Mouse (Mus musculus): Measurements from ENCODE around the gene Crhr2. TPM values are rescaled to one million over a fixed set of nuclear protein-coding genes. Genes with fewer than 3 reads are reported as not detected.

The Crhr2 gene
- polyA plus RNA-seq, 1 experiment: 2.1 TPM

- peak; percentile 7 for DNase-seq (ENCODE audit: low read depth)
- TF ChIP-seq CTCF (IDR thresholded peaks at IDR 0.05; ENCODE audit: borderline replicate concordance, extremely low read depth, insufficient read depth, insufficient read length): no peak
- no peak for TF ChIP-seq POLR2A (IDR thresholded peaks at IDR 0.05; ENCODE audit: borderline replicate concordance, extremely low read depth, insufficient read depth, insufficient read length, poor library complexity, severe bottlenecking)
Observed at GRCm38 (mm10) chr6:55076561-55077255, 56.1 kb downstream of the Crhr2 start.

DNA sequence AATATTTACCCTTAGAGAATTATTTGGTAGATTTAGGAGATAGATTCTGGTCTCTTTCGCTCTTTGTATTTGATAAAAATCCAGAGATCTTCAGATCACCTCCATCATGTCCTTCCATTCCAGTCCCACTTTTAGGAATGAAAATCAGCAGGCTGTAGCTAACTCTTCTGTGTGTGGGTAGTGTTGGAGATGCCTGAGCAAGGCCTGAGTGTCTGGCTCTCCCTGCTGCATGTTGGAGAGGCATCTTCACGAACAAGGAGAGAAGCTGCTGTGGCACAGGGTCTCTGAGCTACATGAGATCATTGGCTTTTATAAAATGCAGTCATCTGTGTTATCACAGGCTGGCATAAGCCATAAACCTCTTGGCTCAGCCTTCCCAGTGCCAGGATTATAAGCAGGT lies 66.9 kb downstream of the Crhr2 start:
- no peak for DNase-seq (ENCODE audit: low read depth)
- no peak for TF ChIP-seq CTCF (IDR thresholded peaks at IDR 0.05; ENCODE audit: borderline replicate concordance, extremely low read depth, insufficient read depth, insufficient read length)
- TF ChIP-seq POLR2A (IDR thresholded peaks at IDR 0.05; ENCODE audit: borderline replicate concordance, extremely low read depth, insufficient read depth, insufficient read length, poor library complexity, severe bottlenecking): no peak

DNA sequence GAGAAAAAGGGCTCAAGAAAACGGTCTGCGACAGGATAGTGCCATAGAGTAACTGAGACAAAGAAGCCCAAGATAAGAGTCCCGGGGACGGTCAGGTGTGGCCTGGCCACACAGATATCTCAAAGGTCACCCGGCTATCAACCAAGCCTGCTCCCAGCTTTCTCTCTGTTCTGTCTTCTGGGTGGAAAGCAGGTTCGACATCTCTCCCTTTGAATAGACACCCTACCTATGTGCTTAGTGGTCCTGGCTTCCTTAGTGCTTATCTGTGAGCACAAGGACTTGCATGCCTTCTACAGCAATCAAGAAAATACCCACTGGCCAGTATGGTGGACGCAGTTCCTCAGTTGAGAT lies 68.4 kb downstream of the Crhr2 start:
- TF ChIP-seq POLR2A (IDR thresholded peaks at IDR 0.05; ENCODE audit: borderline replicate concordance, extremely low read depth, insufficient read depth, insufficient read length, poor library complexity, severe bottlenecking): no peak
- TF ChIP-seq CTCF (IDR thresholded peaks at IDR 0.05; ENCODE audit: borderline replicate concordance, extremely low read depth, insufficient read depth, insufficient read length): no peak

GRCm38 (mm10) chr6:55063793-55064476 lies 68.9 kb downstream of the Crhr2 start:
- TF ChIP-seq CTCF (IDR thresholded peaks at IDR 0.05; ENCODE audit: borderline replicate concordance, extremely low read depth, insufficient read depth, insufficient read length) (no peak), POLR2A (IDR thresholded peaks at IDR 0.05; ENCODE audit: borderline replicate concordance, extremely low read depth, insufficient read depth, insufficient read length, poor library complexity, severe bottlenecking) (no peak)

More for the DNA sequence above, 68.4 kb downstream of the Crhr2 start:
- no peak for DNase-seq (ENCODE audit: low read depth)

DNA sequence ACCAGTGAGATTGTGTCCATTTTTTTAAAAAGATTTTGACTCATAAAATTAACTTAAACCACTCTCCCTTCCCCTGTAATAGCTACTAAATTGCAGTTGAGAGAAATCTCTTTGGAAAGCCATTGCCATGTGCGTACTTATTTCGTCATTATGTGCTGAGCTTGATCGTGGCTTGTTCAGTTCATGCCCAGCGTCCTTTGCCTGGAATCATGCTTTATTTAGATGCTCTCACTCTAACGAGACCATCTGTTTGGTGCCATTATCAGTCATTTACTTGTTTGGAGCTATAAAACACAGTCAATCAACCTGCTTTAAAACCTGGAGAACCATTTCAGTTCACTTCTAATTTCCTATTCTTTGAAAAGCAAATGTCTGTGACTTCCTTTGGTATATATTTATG lies 70.6 kb downstream of the Crhr2 start:
- DNase-seq (ENCODE audit: low read depth): peak; percentile 66
- TF ChIP-seq CTCF (IDR thresholded peaks at IDR 0.05; ENCODE audit: borderline replicate concordance, extremely low read depth, insufficient read depth, insufficient read length): no peak
- no peak for TF ChIP-seq POLR2A (IDR thresholded peaks at IDR 0.05; ENCODE audit: borderline replicate concordance, extremely low read depth, insufficient read depth, insufficient read length, poor library complexity, severe bottlenecking)

More at GRCm38 (mm10) chr6:55063793-55064476, 68.9 kb downstream of the Crhr2 start:
- DNase-seq (ENCODE audit: low read depth): no peak

DNA sequence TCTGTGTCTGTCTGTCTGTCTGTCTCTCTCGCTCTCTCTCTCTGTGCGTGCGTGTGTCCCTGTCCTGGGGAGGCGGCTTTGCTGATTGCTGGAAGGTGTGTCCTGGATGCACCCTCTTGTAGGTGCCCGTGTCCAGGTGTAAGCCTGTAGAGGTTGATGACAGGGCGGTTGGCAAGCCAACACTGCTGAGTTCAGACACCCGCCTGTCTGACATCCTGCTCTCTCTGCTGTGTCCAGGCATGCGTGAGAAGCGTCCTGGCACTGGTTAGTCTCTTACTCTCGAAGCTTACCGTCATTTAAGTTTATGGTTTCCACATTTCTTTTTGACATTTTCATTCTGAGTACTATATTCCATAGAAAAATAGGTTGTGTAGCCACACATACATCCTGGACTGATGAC lies 71.5 kb downstream of the Crhr2 start:
- no peak for DNase-seq (ENCODE audit: low read depth)
- TF ChIP-seq CTCF (IDR thresholded peaks at IDR 0.05; ENCODE audit: borderline replicate concordance, extremely low read depth, insufficient read depth, insufficient read length): no peak
- TF ChIP-seq POLR2A (IDR thresholded peaks at IDR 0.05; ENCODE audit: borderline replicate concordance, extremely low read depth, insufficient read depth, insufficient read length, poor library complexity, severe bottlenecking): no peak

DNA sequence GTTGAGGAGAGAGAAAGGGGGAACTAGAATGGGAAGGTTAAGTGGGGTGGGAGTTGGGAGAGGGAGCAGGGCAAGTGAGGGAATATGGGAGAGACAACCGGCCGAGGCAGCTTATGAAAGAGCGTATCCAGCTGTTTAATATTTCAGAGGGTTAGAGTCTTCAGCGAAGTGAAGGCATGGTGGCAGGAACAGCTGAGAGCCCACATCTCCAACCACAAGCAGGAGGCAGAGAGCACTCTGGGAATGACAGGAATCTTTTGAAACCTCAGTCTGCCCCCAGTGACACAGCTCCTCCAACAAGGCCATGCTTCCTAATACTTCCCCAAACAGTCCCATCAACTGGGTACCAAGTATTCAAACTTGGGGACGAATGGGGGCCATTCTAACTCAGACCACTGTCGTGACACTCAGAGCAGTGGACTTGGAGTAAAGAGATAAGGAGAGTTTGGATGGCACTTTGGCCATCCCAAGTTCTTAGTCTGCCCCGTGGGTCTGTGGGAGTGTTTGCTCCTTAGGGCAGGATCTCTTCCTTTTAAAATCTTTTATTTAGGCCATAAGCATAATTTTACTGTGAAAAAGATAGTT lies 72.5 kb downstream of the Crhr2 start:
- TF ChIP-seq CTCF (IDR thresholded peaks at IDR 0.05; ENCODE audit: borderline replicate concordance, extremely low read depth, insufficient read depth, insufficient read length): no peak
- TF ChIP-seq POLR2A (IDR thresholded peaks at IDR 0.05; ENCODE audit: borderline replicate concordance, extremely low read depth, insufficient read depth, insufficient read length, poor library complexity, severe bottlenecking): no peak
- DNase-seq (ENCODE audit: low read depth): no peak

GRCm38 (mm10) chr6:55057427-55057826 lies 75.4 kb downstream of the Crhr2 start:
- TF ChIP-seq CTCF (IDR thresholded peaks at IDR 0.05; ENCODE audit: borderline replicate concordance, extremely low read depth, insufficient read depth, insufficient read length) (no peak), POLR2A (IDR thresholded peaks at IDR 0.05; ENCODE audit: borderline replicate concordance, extremely low read depth, insufficient read depth, insufficient read length, poor library complexity, severe bottlenecking) (no peak)
- DNase-seq (ENCODE audit: low read depth): no peak

DNA sequence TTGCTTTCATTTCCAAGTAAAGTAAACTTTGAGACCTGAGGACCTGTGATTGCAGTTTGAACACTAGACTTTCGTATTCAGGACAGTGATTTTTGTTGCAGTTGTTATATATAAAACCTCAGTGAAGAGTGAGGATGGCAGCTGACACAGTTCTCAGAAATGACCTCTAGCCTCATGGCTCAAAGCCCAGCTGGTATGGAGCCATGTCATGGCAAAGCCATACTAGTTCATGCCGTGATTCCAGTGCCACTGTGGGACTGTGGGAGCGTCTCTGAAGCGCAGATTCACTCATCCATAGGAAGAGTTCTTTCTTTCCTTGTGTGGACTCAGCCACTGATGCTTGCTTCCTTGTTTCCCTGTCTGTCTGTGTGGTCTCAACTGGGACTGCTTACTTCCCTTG lies 78.3 kb downstream of the Crhr2 start:
- no peak for DNase-seq (ENCODE audit: low read depth)
- TF ChIP-seq CTCF (IDR thresholded peaks at IDR 0.05; ENCODE audit: borderline replicate concordance, extremely low read depth, insufficient read depth, insufficient read length) (no peak), POLR2A (IDR thresholded peaks at IDR 0.05; ENCODE audit: borderline replicate concordance, extremely low read depth, insufficient read depth, insufficient read length, poor library complexity, severe bottlenecking) (no peak)

- no peak for TF ChIP-seq CTCF (IDR thresholded peaks at IDR 0.05; ENCODE audit: borderline replicate concordance, extremely low read depth, insufficient read depth, insufficient read length)
- TF ChIP-seq POLR2A (IDR thresholded peaks at IDR 0.05; ENCODE audit: borderline replicate concordance, extremely low read depth, insufficient read depth, insufficient read length, poor library complexity, severe bottlenecking): no peak
Observed at GRCm38 (mm10) chr6:55049186-55049585, 83.6 kb downstream of the Crhr2 start.

DNA sequence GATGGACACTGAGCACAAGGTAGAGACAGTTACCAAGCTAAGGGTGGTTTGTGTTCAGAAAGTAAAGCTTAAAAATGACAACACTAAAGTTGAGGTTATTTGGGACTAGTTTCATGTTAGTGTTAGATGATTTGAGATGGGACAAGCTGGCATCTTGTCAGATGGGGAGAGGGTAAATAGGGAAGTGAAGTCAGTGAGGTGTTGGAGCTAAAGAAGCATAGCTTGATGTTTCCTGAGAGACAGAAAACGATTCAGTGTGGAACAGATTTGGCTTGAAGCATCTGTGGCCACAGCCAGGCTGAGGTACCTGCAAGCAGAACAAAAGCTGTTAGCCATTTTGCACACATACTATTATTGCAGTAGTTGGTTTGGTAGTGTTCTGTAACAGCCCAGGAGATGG lies 87.5 kb downstream of the Crhr2 start:
- no peak for TF ChIP-seq POLR2A (IDR thresholded peaks at IDR 0.05; ENCODE audit: borderline replicate concordance, extremely low read depth, insufficient read depth, insufficient read length, poor library complexity, severe bottlenecking)
- no peak for TF ChIP-seq CTCF (IDR thresholded peaks at IDR 0.05; ENCODE audit: borderline replicate concordance, extremely low read depth, insufficient read depth, insufficient read length)
- DNase-seq (ENCODE audit: low read depth): no peak

More at GRCm38 (mm10) chr6:55049186-55049585, 83.6 kb downstream of the Crhr2 start:
- DNase-seq (ENCODE audit: low read depth): no peak
